Mouse (Mus musculus): Measurements from ENCODE around the gene Rsph10b.

- TF ChIP-seq CTCF (IDR thresholded peaks at IDR 0.05; ENCODE audit: insufficient read depth, low read length) (no peak), POLR2A (IDR thresholded peaks at IDR 0.05; ENCODE audit: borderline replicate concordance, extremely low read depth, low read depth, low read length) (no peak)
Observed at GRCm38 (mm10) chr5:143933875-143934274, 1.0 kb downstream of the Rsph10b start.

All from lung, adult 2 months (tissue).